Mouse (Mus musculus): Measurements from ENCODE around the gene March6.
A peak's percentile ranks its signal among the peaks of the same experiment; 100 is the strongest.

March6 gene

GRCm38 (mm10) chr15:31453098-31453916 lies 77.5 kb downstream of the March6 start, which contains the start of gene Ropn1l:
TSS of gene Ropn1l (minus strand) at chr15:31453737.
- DNase-seq (ENCODE audit: low read depth, low spot score): peak; percentile 81

DNA sequence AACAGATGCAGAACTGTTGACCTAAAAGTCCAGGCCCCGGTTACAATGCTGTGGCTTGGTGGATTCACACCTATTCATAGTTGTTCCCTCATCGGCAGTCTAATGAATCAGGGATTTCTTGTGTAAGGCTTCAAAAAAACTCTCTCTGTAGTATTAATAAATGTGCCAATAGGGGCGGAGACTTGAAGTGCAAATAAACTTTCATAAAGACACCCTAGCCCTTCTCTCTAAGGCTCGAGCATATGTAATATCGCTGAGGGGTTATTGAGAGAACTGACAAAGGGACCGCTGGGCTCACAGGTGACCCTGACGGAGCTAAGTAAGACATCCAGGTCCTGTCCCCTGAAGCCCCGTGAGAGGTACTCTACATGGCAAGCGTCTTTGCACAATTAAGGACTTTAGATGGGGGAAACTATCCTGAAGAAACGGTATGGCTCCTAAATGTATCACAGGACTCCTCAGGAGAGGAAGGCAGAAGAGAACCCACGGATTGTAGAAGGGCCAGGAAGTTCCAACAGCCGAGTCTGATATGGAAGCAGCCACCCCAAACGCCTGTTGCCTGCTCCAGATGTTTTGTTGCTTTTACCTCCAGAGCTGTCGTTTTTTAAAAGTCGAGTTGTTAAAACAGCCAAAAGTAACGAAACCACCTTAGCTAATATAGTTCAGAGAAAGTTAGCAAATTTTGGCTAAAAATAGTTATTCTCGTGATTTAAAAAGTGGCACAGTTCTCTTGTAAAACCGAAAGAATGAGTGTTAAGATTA lies 78.3 kb downstream of the March6 start:
- no peak for DNase-seq (ENCODE audit: low read depth, low spot score)

DNA sequence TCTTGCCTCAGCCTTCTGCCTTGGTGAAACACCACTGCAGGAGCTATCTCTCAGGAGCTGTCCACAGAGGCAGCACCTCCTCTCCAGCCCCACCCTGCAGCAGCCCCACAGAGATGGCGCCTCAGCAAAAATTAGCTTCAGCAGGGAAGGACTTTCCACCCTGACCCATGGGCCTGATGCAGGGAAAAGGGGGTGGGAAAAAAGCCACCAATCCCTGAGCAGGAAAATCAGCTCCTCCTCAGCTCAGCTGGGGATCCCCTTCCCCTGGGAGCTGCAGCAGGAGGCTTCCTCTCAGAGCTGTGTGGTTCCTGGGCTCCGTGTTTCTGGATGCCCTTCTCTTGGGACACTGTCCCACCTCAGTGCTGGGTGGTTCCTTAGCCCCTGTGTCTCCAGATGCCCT lies 81.1 kb downstream of the March6 start:
- no peak for DNase-seq (ENCODE audit: low read depth, low spot score)

DNA sequence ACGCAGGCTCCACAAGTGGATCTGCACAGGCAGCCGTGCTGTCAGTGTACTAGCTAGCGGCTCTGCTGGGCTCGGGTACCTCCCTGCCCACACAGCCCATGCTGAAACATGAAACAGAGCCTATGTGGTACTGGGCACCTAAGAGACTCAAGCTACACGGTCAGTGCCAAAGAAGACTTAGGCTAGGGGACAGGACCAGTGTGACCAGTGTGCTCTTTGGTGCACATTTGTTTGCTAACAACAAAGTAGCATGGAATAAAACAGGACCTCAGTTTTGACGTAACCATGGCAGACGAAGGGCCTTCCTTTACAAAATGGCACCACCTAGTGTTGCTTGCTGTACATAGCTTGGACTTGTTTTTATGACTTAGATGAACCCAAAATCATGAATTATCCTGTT lies 83.7 kb downstream of the March6 start:
- DNase-seq (ENCODE audit: low read depth, low spot score): peak; percentile 54

DNA sequence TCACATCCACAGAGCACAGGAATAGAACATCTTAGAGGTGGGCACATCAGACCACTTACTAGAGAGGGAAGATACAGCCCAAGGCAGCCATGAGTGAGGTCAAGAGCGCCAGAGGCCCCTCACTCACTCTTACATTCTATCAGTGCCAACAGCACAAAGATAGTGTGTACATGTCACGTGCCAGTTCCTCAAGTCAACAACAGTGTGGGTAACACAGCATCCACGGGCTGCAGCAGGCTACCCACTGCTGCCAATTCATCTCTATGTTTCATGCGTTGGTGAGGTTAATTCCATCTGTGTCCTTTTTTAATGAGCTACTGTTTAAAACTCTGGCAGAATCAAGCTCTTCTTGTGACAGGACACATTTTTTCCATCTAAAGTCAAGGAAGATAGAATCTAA lies 88.2 kb downstream of the March6 start:
- no peak for DNase-seq (ENCODE audit: low read depth, low spot score)

GRCm38 (mm10) chr15:31441996-31442395 lies 88.9 kb downstream of the March6 start:
- DNase-seq (ENCODE audit: low read depth, low spot score): no peak

- no peak for DNase-seq (ENCODE audit: low read depth, low spot score)
Measured at GRCm38 (mm10) chr15:31436811-31437210, 94.0 kb downstream of the March6 start.

DNA sequence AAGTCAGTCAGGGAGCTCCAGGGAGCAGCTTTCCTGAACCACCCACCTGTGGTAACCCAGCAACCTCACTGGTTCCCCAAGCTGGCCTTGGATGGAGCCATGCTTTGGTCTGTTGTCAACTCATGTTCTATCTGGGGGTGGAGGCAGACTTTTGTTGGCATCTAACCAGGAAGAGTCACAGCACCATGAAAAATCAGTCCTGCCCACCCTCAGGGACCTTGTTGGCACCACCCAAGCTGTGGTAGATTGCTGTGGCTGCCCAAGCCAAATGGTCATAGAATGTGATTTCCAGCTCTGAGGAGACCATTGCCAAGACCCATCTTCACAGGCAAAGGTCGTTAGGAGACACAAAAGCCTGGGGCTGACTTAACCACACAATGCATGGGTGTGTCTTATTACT lies 94.8 kb downstream of the March6 start:
- no peak for DNase-seq (ENCODE audit: low read depth, low spot score)

- DNase-seq (ENCODE audit: low read depth, low spot score): no peak
Measured at GRCm38 (mm10) chr15:31433768-31434167, 97.1 kb downstream of the March6 start.

- DNase-seq (ENCODE audit: low read depth, low spot score): no peak
Measured at GRCm38 (mm10) chr15:31431847-31432246, 99.0 kb downstream of the March6 start.

GRCm38 (mm10) chr15:31430014-31430413 lies 100.8 kb downstream of the March6 start:
- no peak for DNase-seq (ENCODE audit: low read depth, low spot score)

- DNase-seq (ENCODE audit: low read depth, low spot score): no peak
Measured at GRCm38 (mm10) chr15:31429429-31429828, 101.4 kb downstream of the March6 start.

DNA sequence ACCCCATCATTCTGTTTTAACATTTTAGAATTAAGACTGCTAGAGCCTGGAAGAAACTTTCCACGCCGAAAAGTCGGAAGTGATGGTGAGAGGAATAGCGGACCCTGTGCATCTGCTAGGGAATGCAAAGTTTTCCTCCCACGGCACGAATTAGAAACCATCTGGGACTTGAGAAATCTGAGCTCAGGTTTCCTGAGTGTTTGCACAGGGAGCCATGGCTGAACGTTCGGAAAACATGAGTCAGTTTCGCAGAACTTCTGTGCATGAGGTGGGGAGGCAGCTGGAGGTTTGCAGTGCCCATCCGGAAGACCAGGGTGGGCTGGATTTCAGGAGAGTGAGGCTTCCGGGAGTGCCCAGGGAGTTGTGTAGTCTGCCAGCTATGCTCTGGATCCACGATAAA lies 102.3 kb downstream of the March6 start:
- DNase-seq (ENCODE audit: low read depth, low spot score): no peak

DNA sequence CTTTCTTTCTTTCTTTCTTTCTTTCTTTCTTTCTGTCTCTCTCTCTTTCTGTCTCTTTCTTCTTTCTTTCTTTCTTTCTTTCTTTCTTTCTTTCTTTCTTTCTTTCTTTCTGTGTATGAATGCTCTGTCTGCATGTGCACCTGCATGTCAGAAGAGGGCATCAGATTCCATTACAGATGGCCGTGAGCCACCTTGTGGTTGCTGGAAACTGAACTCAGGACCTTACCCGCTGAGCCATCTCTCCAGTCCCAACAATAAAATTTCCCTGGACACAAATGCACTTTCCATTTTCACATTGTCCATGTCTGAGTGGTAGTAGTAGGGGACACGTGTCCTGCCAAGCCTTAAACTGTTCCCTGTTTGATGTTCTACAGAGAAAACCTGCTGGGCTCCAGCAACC lies 103.5 kb downstream of the March6 start:
- DNase-seq (ENCODE audit: low read depth, low spot score): no peak

GRCm38 (mm10) chr15:31426066-31426706 lies 104.7 kb downstream of the March6 start:
- no peak for DNase-seq (ENCODE audit: low read depth, low spot score)

- DNase-seq (ENCODE audit: low read depth, low spot score): no peak
Measured at GRCm38 (mm10) chr15:31422649-31423369, 108.0 kb downstream of the March6 start.

DNA sequence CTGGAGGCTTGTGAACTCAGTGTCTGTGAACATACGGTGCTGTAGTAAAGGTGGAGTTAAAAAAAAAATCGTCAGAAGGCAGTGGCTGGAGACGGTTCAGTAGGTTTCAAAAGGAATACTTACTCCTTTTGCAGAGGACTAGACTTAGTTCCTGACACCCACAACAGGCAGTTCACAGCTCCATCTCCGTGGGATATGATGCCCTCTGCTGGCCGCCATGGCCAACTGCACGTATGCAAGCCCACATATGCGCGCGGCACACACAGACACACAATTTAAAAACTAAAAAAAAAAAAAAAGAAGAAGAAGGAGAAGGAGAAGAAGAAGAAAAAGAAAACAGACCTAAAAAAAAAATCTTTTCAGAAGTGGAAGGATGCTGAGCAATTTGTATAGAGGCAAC lies 111.8 kb downstream of the March6 start:
- no peak for DNase-seq (ENCODE audit: low read depth, low spot score)

DNA sequence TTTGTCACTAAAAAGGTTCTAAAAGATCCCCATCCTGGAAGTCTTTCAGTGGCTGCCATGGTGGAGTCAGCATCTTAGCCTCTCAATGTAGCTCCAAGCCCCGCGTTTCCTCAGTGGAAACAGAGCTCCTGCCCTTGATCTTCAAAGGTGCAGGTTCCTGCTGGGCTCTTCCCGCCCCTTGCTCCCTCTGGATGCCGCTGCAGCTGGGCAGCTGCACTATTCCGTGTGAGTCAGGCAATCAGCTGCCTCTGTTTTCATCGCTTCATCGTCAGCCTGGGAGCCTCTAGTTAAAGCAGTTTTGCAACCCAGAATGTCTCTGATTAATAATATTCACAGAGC lies 112.2 kb downstream of the March6 start:
- no peak for DNase-seq (ENCODE audit: low read depth, low spot score)

DNA sequence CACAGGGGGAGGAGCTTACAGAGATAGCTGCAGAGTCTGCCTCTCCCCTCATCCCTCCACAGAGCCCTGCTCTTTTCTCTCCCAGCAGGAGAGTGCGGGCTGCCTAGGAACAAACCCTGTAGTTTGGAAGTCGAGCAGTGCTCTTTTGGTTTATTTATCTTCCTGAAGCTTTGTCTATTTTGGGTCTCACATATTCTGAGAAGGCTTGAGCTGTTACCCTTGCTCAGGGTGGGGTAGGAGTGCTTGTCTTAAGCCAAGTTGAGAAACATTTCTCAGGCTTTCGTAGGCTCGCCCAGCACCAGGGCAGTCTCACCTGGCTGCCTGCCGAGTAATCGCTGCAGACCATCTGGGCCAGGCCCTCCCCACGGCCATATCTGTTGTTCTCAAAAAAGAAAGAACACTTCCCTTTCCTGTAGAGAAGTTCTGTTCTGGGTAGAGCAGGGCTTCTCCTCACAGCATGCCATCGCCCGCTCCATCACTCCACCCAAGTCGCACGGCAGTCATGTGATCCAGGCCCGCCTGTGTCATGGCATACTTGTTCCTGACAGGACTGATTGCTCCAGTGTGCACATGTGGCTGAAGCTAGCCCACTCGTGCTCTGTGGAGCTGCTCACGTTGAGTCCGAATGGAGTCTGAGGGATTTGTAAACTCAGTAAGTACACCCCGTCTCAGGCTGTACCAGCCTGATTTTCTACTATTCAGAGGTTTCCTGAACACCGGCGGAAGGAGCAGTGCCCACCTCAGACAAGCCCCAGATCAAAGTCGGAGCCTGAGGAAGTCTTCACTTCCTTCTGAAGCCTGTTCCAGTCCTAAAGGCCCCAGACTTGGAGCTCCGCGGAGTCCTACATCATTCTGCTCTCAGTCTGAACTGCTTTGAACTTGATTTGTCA lies 112.8 kb downstream of the March6 start:
- no peak for DNase-seq (ENCODE audit: low read depth, low spot score)

GRCm38 (mm10) chr15:31417409-31417795 lies 113.5 kb downstream of the March6 start:
- DNase-seq (ENCODE audit: low read depth, low spot score): no peak

- no peak for DNase-seq (ENCODE audit: low read depth, low spot score)
Measured at GRCm38 (mm10) chr15:31415181-31415580, 115.7 kb downstream of the March6 start.
